38 mouse cellular contexts compared by ENCODE assay signal in the genomic region with DNA sequence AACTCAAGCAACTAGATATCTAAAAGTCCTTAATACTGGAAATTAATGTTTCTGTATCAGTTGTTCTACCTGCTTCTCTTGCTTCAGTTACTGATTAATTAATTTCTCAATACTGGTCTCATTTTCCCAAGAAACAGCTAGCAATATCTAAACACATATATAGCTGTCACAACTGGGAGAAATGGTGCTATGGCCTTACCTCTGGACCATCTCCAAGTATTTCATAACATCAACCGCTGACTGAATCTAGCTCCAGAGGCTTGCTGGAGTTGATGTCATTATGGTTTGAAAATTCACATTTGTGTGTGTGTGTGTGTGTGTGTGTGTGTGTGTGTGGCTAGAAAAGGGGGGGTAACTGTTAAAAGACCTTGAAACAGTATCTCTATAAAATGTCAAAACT. TPM values are rescaled to one million over a fixed set of nuclear protein-coding genes. Genes with fewer than 3 reads are reported as not detected.
"Had no signal": no experiment of that assay in that cellular context is flagged by ENCODE, and none has a peak within 500 bp of the region (broad histone marks: within the 10 kb centered on the region; RNA-seq: fewer than 3 reads in every experiment).

No protein-coding gene starts in this region.

- H3K4me1 ChIP-seq: heart, embryonic 13.5 days; heart, embryonic 15.5 days; hindbrain, embryonic 13.5 days; hindbrain, embryonic 15.5 days; kidney, embryonic 15.5 days; limb, embryonic 13.5 days; limb, embryonic 15.5 days had no signal

- H3K27ac ChIP-seq: heart, adult 2 months; heart, embryonic 13.5 days; heart, embryonic 15.5 days; hindbrain, embryonic 13.5 days; hindbrain, embryonic 15.5 days; hindbrain, postnatal 0 days; kidney, embryonic 15.5 days; kidney, postnatal 0 days; limb, embryonic 13.5 days; limb, embryonic 15.5 days; liver, embryonic 13.5 days had no signal

- H3K9me3 ChIP-seq: heart, embryonic 13.5 days; heart, embryonic 15.5 days; hindbrain, embryonic 13.5 days; hindbrain, embryonic 15.5 days; kidney, embryonic 15.5 days; limb, embryonic 13.5 days; limb, embryonic 15.5 days; liver, embryonic 13.5 days had no signal

- H3K9ac ChIP-seq: heart, embryonic 13.5 days; heart, embryonic 15.5 days; hindbrain, embryonic 13.5 days; hindbrain, embryonic 15.5 days; kidney, embryonic 15.5 days; limb, embryonic 13.5 days; limb, embryonic 15.5 days; liver, embryonic 13.5 days had no signal

- H3K4me3 ChIP-seq: heart, adult 2 months; heart, embryonic 13.5 days; heart, embryonic 15.5 days; hindbrain, embryonic 13.5 days; hindbrain, embryonic 15.5 days; kidney, embryonic 15.5 days; limb, embryonic 13.5 days; limb, embryonic 15.5 days; liver, embryonic 13.5 days had no signal

- H3K27me3 ChIP-seq: heart, embryonic 13.5 days; heart, embryonic 15.5 days; hindbrain, embryonic 13.5 days; hindbrain, embryonic 15.5 days; kidney, embryonic 15.5 days; limb, embryonic 13.5 days; limb, embryonic 15.5 days; liver, embryonic 13.5 days had no signal

- H3K4me2 ChIP-seq: heart, embryonic 11.5 days; heart, embryonic 13.5 days; heart, embryonic 15.5 days; hindbrain, embryonic 13.5 days; hindbrain, embryonic 15.5 days; kidney, embryonic 15.5 days; limb, embryonic 13.5 days; limb, embryonic 15.5 days; liver, embryonic 13.5 days had no signal

- DNase-seq: gastrocnemius, postnatal 14 days; gastrocnemius, postnatal 36 days; heart, adult 11 months; heart, adult 2 months; heart, postnatal 14 days; heart, postnatal 36 days; kidney, adult 11 months; kidney, adult 2 months; kidney, adult 9 months; kidney, postnatal 14 days; kidney, postnatal 36 days; layer of hippocampus, adult 9-11 months; layer of hippocampus, postnatal 36 days; left cerebral cortex, postnatal 4 days; liver, embryonic 13.5 days had no signal

- ATAC-seq: hindbrain, postnatal 0 days; intestine, embryonic 16.5 days had no signal

- H3K36me3 ChIP-seq: heart, embryonic 15.5 days; hindbrain, embryonic 13.5 days; hindbrain, embryonic 15.5 days; kidney, embryonic 15.5 days; limb, embryonic 13.5 days; limb, embryonic 15.5 days; liver, embryonic 13.5 days had no signal

RNA-seq across cellular contexts. Expression of a gene that starts 2.3 kb away (rescaled TPM):
- total RNA-seq: gastrocnemius, adult 18-20 months; gastrocnemius, adult 8-10 months; gastrocnemius, postnatal 14 days; gastrocnemius, postnatal 36 days; heart, adult 2 months; heart, postnatal 14 days; heart, postnatal 36 days; hematopoietic stem cell, adult 5-6 weeks; layer of hippocampus, adult 18-20 months; layer of hippocampus, adult 8-10 months; layer of hippocampus, postnatal 14 days; layer of hippocampus, postnatal 36 days; left cerebral cortex, adult 18-20 months; left cerebral cortex, adult 8-10 months; left cerebral cortex, postnatal 10 days; left cerebral cortex, postnatal 25 days; left cerebral cortex, postnatal 4 days had no signal
- polyA plus RNA-seq: heart, adult 2 months; hindbrain, embryonic 13.5 days; hindbrain, embryonic 15.5 days; hindbrain, postnatal 0 days; intestine, embryonic 14.5 days; intestine, embryonic 16.5 days; kidney, adult 2 months; large intestine, adult 2 months; limb, embryonic 15.5 days; liver, embryonic 13.5 days had no signal
